Mouse (Mus musculus): ENCODE measurements at regions not wholly inside any gene's neighbourhood (a gene's known extent, or its start where the extent isn't known, plus 50 kb on each side); places are given as distances from the start of the nearest gene placed in this dataset.

- no peak overlapping the region for H3K4me2 ChIP-seq (ENCODE audit: low read depth)
- no peak overlapping the region for H3K4me3 ChIP-seq (ENCODE audit: insufficient read depth in 1 of 2, low read depth in 2 of 2, low read length in 2 of 2)
- no peaks in the 10 kb centered on the region for H3K36me3 ChIP-seq (replicated peaks; ENCODE audit: control insufficient read depth, insufficient read depth, low read depth)
- H3K9me3 ChIP-seq (ENCODE audit: control insufficient read depth, low read length), result no peaks in the 10 kb centered on the region
- H3K9ac ChIP-seq (replicated peaks), result no peak overlapping the region
- DNase-seq (ENCODE audit: low read depth in 3 of 3, low spot score in 3 of 3), result no peak
- TF ChIP-seq CTCF (IDR thresholded peaks at IDR 0.05; ENCODE audit: low read depth) (no peak), EP300 (IDR thresholded peaks at IDR 0.05; ENCODE audit: low read depth) (no peak)
- no peak for ATAC-seq (ENCODE audit: insufficient read depth)
- no peaks in the 10 kb centered on the region; a peak in 1 of 4 replicates for H3K4me1 ChIP-seq (replicated peaks; ENCODE audit: control insufficient read depth in 2 of 2, insufficient read depth in 2 of 2, low read length in 1 of 2)
- H3K27ac ChIP-seq, result no peak overlapping the region
- 49% methylated on average over 12 of the region's 12 CpGs for WGBS (ENCODE audit: insufficient replicate concordance)
- no peaks in the 10 kb centered on the region for H3K27me3 ChIP-seq (ENCODE audit: control insufficient read depth, insufficient read depth, low read length)
Observed at GRCm38 (mm10) chr10:17212551-17213309, 510.3 kb upstream of the Cited2 start.

- H3K36me3 ChIP-seq (replicated peaks; ENCODE audit: control insufficient read depth, insufficient read depth, low read depth), result no peaks in the 10 kb centered on the region
- no peak overlapping the region for H3K4me2 ChIP-seq (ENCODE audit: low read depth)
- H3K9me3 ChIP-seq (ENCODE audit: control insufficient read depth, low read length), result no peaks in the 10 kb centered on the region
- H3K27me3 ChIP-seq (ENCODE audit: control insufficient read depth, insufficient read depth, low read length), result no peaks in the 10 kb centered on the region
- no peaks in the 10 kb centered on the region; a peak in 1 of 4 replicates for H3K4me1 ChIP-seq (replicated peaks; ENCODE audit: control insufficient read depth in 2 of 2, insufficient read depth in 2 of 2, low read length in 1 of 2)
- H3K4me3 ChIP-seq (ENCODE audit: insufficient read depth in 1 of 2, low read depth in 2 of 2, low read length in 2 of 2), result no peak overlapping the region
- H3K9ac ChIP-seq (replicated peaks), result no peak overlapping the region
- H3K27ac ChIP-seq, result no peak overlapping the region
- ATAC-seq (ENCODE audit: insufficient read depth), result no peak
- DNase-seq (ENCODE audit: low read depth in 3 of 3, low spot score in 3 of 3), result no peak
- 63% methylated on average over 7 of the region's 7 CpGs for WGBS (ENCODE audit: insufficient replicate concordance)
- TF ChIP-seq EP300 (IDR thresholded peaks at IDR 0.05; ENCODE audit: low read depth) (no peak), CTCF (IDR thresholded peaks at IDR 0.05; ENCODE audit: low read depth) (no peak)
Observed at GRCm38 (mm10) chr10:17213310-17214064, 509.5 kb upstream of the Cited2 start.

GRCm38 (mm10) chr10:17214065-17214440, 509.0 kb upstream of the Cited2 start:
- Histone ChIP-seq H3K4me1 (replicated peaks; ENCODE audit: control insufficient read depth in 2 of 2, insufficient read depth in 2 of 2, low read length in 1 of 2) (no peaks in the 10 kb centered on the region; a peak in 1 of 4 replicates), H3K9me3 (ENCODE audit: control insufficient read depth, low read length) (no peaks in the 10 kb centered on the region), H3K27ac (no peak overlapping the region), H3K27me3 (ENCODE audit: control insufficient read depth, insufficient read depth, low read length) (no peaks in the 10 kb centered on the region), H3K9ac (replicated peaks) (no peak overlapping the region), H3K4me2 (ENCODE audit: low read depth) (no peak overlapping the region), H3K4me3 (ENCODE audit: insufficient read depth in 1 of 2, low read depth in 2 of 2, low read length in 2 of 2) (no peak overlapping the region), H3K36me3 (replicated peaks; ENCODE audit: control insufficient read depth, insufficient read depth, low read depth) (no peaks in the 10 kb centered on the region)
- WGBS (ENCODE audit: insufficient replicate concordance), result 74% methylated on average over 2 of the region's 2 CpGs
- no peak for DNase-seq (ENCODE audit: low read depth in 3 of 3, low spot score in 3 of 3)
- TF ChIP-seq CTCF (IDR thresholded peaks at IDR 0.05; ENCODE audit: low read depth) (no peak), EP300 (IDR thresholded peaks at IDR 0.05; ENCODE audit: low read depth) (no peak)
- ATAC-seq (ENCODE audit: insufficient read depth), result no peak

GRCm38 (mm10) chr10:17215029-17215428, 508.0 kb upstream of the Cited2 start:
- Histone ChIP-seq H3K9ac (replicated peaks) (no peak overlapping the region), H3K9me3 (ENCODE audit: control insufficient read depth, low read length) (no peaks in the 10 kb centered on the region), H3K27ac (no peak overlapping the region), H3K4me2 (ENCODE audit: low read depth) (no peak overlapping the region), H3K4me1 (replicated peaks; ENCODE audit: control insufficient read depth in 2 of 2, insufficient read depth in 2 of 2, low read length in 1 of 2) (no peaks in the 10 kb centered on the region; a peak in 1 of 4 replicates), H3K4me3 (ENCODE audit: insufficient read depth in 1 of 2, low read depth in 2 of 2, low read length in 2 of 2) (no peak overlapping the region), H3K27me3 (ENCODE audit: control insufficient read depth, insufficient read depth, low read length) (no peaks in the 10 kb centered on the region), H3K36me3 (replicated peaks; ENCODE audit: control insufficient read depth, insufficient read depth, low read depth) (no peaks in the 10 kb centered on the region)
- no peak for TF ChIP-seq CTCF (IDR thresholded peaks at IDR 0.05; ENCODE audit: low read depth)
- no peak for TF ChIP-seq EP300 (IDR thresholded peaks at IDR 0.05; ENCODE audit: low read depth)
- WGBS (ENCODE audit: insufficient replicate concordance), result 51% methylated on average over 3 of the region's 3 CpGs
- ATAC-seq (ENCODE audit: insufficient read depth) (no peak), DNase-seq (ENCODE audit: low read depth in 3 of 3, low spot score in 3 of 3) (no peak)

GRCm38 (mm10) chr10:17221495-17221894, 501.5 kb upstream of the Cited2 start:
- Histone ChIP-seq H3K4me3 (ENCODE audit: insufficient read depth in 1 of 2, low read depth in 2 of 2, low read length in 2 of 2) (no peak overlapping the region), H3K36me3 (replicated peaks; ENCODE audit: control insufficient read depth, insufficient read depth, low read depth) (no peaks in the 10 kb centered on the region), H3K9ac (replicated peaks) (no peak overlapping the region), H3K4me1 (replicated peaks; ENCODE audit: control insufficient read depth in 2 of 2, insufficient read depth in 2 of 2, low read length in 1 of 2) (no peaks in the 10 kb centered on the region), H3K27me3 (ENCODE audit: control insufficient read depth, insufficient read depth, low read length) (no peaks in the 10 kb centered on the region), H3K4me2 (ENCODE audit: low read depth) (no peak overlapping the region), H3K27ac (no peak overlapping the region), H3K9me3 (ENCODE audit: control insufficient read depth, low read length) (no peaks in the 10 kb centered on the region)
- DNase-seq (ENCODE audit: low read depth in 3 of 3, low spot score in 3 of 3) (peak in 1 of 3 experiments; percentile 19), ATAC-seq (ENCODE audit: insufficient read depth) (no peak)
- 15% methylated on average over 2 of the region's 2 CpGs for WGBS (ENCODE audit: insufficient replicate concordance)
- TF ChIP-seq CTCF (IDR thresholded peaks at IDR 0.05; ENCODE audit: low read depth), result no peak
- no peak for TF ChIP-seq EP300 (IDR thresholded peaks at IDR 0.05; ENCODE audit: low read depth)

Measured in liver, embryonic 14.5 days (tissue).